Mouse (Mus musculus): ENCODE measurements at regions not wholly inside any gene's neighbourhood (a gene's known extent, or its start where the extent isn't known, plus 50 kb on each side); places are given as distances from the start of the nearest gene placed in this dataset.

DNA sequence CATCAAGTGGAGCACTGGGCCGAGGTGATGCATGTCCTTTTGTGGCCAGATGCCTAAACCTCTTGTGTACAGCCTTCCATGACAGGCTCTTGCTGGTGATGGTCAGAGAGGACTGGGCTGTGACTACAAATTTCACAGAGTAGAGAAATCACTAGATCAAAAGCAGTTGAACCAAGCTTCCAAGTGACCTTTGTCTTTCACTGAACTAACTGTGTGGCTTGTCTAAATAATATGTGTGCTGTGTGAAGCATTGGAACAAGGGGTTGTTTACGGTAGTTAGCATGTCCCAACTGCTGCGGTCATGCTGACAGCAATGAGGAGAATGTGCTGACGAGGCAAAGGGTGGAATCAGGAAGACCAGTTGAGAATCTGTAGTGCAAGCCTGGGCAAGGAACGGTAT is 55.3 kb upstream of the D16Ertd472e start:
- DNase-seq (ENCODE audit: low read depth) = no peak

DNA sequence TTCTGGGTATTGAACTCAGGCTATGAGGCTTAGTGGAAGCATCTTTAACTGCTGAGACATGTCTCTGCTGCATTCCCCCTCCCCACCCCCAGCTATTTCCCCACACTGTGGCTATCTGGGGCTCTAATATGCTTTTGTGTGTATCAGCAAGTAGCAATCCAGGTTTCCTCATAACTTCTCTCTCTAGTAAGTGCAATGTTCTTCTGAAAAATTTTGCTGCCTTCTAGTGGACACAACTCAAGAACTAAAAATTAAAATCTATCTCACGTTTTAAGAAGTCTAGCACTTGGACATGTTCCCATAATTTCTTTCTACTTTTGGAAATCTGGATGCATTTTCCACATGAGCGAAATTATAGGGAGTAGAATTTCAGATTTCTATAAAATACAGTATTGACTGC is 50.3 kb upstream of the D16Ertd472e start:
- peak; percentile 54 for DNase-seq (ENCODE audit: low read depth)
